Mouse (Mus musculus): ENCODE results near the gene Kynu.

Gene Kynu

DNA sequence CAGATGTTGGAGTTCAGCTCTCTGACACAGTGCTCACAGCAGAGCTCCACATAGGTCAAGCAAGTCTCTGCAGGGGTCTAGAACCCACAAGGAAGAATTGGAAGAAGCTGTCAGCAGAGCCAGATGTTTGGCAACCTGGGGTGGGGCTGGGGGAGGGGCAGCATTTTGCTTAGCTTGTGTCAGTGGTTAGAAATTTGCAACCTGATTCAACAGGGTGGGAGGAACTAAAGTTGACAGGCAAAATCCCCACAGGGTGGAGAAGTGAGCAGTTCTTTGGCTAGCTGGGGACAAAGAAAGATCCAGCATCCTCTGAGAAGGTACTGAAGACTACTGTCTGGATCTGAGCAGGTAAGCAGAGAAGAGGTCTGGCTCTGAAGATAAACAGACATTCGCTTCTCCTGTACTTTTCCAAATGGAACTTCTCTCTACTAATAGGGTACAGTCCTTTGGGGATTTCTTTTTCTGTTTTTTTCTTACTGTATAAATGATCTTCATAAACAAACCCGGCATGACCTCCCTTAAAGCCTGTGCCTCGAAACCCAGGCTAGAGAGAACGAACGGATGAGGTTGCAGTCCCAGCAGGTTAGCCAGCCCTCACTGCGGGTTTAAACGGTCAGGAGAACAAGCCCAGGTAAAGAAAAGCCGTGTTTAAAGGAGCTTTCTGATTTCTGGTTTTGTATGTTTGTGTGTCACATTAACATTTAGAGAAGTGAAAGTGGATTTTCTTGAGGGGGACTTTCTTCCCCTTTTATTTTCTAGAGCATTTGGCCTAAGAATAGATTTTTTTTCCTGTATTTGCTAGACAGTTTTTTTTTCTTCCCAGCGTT is at the start of gene Kynu:
Gene Kynu (plus strand): TSS at position 268 of the 827 bp plus-strand sequence.
- DNase-seq: peak; percentile 47

DNA sequence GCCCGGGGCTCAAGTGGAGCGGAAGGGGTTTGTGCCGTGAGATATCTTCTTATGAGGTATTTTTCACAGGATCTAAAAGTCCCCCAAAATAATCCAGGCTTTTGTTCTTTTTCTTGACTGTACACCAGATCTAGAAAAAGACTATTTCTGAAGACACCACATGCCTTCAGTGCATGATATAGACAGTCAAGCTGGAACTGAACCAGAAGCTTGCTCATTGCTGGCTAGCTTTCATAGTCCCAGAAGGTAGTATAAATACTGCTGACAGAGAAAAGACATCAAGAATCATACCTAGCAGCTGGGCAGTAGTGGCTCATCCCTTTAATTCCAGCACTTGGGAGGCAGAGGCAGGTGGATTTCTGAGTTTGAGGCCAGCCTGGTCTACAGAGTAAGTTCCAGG is 48.9 kb upstream of the Kynu start:
- DNase-seq: no peak

DNA sequence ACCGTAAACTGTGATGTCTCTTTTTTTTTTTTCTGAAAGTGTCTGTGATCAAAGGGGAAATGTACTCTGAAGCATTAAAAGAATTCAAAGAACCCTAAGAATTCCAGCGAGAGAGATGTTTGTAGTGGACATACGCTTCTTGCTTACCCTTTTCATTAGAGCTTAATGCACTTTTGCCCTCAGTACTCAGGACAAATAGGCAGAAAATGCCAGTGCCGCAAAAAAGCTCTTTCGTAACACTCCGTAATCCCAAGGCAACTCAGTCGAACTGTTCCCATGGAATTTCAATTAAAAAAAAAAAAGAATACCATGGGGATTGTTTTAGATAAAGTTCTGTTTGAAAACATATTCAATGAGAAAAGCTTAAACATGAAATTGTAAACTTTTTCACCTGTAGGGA is 41.3 kb upstream of the Kynu start:
- peak; percentile 24 for DNase-seq

DNA sequence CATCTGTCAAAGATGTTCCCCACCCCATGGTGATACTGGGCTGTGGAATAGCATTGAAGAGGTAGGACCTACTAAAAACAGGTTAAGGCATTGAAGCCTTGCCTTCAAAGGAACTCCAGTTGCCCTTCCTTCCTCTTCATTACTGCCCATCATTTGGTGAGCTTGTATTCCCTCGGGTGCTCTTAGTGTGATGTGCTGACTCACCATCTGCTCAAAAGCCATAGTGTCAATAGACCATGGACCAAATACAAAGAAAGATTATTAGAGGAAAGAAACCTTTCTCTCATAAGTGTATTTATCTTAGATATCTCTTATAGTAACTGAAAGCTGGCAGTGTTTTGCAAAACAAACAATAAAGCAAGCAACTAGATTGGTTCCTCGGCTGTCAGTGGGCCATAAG is 20.7 kb upstream of the Kynu start:
- DNase-seq: no peak

DNA sequence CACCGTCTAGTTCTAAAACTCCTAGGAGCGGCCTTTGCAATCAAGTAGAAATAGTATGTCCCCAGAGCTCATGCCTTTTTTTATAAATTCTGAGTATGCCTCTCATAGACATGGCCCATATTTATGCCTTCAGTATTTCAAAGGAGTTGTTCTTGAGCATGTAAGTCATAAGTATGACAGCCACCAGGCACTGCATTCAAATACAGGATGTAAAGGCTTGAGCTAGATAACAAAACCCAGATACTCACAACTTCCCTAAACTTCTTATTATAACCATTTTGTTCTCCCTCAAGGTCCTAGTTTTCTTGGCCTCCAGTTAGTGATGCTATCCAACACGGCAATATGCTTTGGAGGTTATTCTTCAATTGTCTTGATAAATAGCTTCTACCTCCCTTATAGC is 12.5 kb upstream of the Kynu start:
- DNase-seq: no peak

DNA sequence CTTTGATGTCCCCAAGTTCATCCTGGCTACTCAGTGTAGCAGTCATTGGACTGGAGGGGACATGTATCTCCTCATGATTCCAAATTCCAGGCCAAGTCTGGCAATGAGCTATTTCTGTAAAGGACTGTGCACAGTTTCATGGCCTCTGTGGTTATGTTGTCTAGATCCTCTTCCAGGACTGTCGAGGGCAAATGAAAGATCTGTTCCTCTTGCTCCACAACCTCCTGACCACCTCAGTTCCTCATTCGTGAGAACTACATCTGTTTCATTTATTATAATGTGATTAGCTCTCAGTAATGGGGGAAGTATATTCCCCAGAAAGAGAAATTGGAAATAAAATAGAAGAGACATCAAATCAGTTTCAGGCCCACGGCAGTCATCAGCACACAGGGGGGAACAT is 9.5 kb upstream of the Kynu start:
- DNase-seq: no peak

DNA sequence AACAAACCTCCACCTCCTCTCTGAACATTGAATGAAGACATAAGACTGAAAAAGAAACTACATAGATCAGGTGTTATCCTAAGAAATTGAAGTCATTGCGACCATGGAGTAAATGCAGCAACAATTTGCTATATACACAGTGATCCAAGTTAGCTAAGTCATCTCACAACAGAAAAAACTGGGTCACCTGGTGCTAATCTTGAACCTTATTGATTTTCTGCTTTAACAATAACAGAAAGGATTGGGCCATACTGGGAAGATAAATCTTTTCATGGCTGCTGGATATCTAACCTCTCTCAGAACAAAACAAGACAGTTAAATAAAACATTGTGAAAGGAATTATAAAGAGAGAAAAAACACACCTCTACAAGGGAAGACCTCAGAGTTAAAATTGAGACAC is 8.7 kb upstream of the Kynu start:
- no peak for DNase-seq

DNA sequence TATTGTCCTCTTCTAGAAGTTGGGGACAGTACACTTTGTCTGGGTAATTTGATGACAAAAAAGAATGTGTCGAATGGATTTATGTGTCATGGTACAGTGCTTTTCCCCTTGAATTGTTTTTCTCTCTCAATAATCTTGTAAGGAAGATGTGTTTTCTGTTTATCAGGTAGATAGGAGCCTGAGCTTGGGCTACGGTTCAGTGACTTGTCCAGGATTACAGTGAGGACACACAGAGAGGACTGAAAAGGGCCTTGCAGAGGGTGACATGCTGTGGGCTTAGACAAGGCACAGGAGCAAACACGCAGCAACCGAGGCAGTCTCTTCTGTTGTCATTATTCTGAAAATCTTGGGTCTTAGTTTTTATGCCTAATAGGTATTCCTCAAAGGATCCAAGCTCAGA is 913 bp upstream of the Kynu start:
- no peak for DNase-seq

DNA sequence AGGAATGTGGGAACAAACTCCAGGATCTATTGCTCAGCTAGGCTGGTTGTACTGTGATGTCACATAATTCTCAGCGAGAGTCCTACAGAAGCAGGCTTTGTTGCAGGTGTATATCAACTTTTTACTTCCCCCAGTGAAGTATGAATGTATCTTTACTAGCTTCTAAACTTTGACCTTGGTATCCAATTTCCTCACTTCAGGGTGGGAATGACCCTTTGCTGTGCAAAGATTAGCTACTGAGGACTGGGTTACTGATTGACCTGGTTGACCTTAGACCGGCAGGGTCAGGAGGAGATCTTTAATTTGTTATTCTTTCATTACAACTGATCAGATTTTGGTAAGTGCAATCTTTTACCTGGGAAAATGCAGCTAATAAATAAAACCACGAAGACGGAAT is 758 bp downstream of the Kynu start:
- DNase-seq: peak; percentile 59

DNA sequence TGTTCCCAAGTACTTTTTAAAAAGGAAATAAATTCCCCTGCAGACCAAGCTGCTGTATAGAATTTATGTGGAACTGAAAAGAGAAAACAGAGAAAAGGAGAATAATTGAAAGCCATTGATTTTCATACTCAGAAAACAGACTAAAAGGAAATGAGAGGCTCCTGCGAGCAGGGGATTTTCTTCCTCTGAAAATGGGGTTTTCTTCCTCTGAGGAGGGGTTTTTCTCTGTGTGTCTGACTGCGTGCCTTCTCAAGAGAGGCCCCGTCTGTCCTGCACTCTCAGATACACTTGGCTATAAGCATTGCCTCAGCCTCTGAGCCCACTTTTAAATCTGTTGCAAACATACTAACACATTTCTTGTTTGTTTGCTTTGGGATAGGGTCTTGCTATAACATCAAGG is 1.9 kb downstream of the Kynu start:
- DNase-seq: no peak

DNA sequence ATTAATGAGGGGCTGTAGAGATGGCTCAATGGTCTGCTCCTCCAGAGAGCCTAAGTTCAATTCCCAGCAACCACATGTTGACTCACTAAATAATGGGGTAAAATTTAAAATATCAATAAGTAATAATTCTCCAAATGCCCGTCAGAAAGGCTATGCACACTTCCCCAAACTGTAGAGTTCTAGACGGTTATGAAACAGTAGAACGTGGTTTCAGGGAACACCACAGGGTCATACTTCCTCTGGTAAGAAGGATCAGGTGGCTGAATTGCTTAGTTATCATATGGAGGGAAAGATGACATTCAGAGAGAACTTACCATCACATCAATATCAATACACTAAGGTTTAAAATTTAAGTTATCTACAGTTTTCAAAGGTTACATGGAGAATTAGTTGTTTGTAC is 6.1 kb downstream of the Kynu start:
- no peak for DNase-seq

DNA sequence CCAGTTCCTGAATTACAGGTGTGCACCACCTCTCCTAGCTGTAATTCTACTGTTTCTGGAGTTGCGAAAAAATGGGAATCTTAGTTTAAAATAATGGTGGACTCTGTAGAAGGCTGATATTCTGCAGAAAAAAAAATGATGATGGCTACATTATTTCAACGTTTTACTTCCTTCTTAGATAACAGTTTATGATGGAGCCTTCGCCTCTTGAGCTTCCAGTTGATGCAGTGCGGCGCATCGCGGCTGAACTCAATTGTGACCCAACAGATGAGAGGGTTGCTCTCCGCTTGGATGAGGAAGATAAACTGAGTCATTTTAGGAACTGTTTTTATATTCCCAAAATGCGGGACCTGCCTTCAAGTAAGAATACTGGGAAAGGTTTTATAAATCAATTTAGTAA is 7.7 kb downstream of the Kynu start:
- no peak for DNase-seq

DNA sequence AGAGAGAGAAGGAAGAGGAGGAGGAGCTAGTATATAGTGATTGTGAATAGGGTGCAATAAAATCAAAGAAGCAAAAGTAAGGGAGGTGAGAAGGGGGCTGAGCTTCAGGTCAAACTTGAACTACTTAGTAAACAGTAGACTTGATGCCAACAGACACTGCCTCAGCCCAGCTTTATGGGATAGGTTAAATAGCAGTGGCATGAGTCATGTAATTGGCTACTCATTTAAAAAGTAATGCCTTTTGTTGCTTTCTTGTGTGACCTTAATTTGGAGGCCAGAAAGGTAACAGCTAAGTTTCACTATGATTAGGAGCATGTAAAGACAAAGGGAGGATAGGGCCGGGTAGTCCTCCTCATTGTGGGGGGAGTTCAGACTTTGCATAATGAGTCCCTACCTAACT is 13.3 kb downstream of the Kynu start:
- DNase-seq: no peak

DNA sequence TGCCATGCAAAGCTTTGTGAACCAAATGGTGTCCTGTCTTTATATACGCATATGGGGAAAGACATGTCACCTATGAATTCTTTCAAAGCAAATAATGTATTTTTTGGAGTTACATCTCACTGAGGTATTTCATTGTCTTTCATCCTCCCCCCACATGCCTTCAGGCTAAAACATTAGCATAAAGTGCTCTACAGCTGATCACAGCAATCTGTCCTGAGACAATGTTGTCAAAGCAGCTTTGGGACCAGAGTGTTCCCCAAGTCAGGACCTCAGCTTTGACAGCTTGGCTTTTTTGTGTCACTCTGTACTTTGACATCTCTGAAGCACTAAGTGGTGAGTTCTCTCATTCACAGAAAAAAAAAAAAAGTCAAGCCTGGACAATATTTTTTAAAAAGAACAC is 18.4 kb downstream of the Kynu start:
- DNase-seq: no peak

DNA sequence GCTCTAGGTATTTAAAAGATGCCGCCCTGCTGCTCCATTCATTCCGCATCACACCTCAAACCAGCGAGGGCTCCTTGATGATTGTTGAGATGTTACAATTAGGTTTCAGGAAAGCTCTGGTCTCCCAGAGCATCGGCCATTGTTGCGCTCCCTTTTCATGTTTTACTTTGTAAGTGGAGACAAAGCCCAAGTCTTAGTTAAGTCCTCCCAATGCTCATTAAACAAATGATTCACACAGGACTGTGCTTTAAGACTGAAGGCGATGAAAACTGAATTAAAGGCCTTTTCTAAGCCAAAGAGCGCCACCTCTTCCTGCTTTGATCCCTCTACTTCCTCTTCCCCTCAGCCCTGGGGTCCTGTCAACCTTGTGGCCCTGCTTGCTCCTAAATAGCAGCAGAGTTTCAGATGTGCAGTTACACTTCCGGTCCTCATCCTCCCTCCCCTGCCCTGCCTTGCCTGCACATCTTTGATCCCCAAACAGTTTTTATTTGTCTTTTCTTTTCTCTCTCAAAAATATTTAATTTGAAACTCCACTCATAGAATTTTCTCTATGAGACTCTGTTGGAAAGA is 28.2 kb downstream of the Kynu start:
- no peak for DNase-seq

DNA sequence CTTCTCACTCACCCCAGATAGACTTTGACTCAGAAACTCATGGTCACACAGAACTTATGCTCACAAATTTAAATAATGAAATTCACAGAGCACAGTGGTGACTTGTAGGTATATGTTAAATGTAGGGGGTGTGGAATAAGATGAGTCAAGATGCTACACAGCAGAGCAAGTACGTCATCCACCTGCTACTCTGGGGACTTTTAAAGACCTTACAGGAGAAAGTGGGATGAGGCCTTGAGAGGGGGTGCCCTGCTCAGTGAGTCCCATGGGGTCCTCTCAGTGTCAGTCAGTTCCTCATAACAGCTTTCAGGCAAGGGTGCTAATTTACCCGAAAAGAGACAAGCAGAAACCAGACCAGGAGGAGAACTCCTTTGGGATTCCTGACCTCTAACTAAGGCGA is 30.4 kb downstream of the Kynu start:
- DNase-seq: no peak

DNA sequence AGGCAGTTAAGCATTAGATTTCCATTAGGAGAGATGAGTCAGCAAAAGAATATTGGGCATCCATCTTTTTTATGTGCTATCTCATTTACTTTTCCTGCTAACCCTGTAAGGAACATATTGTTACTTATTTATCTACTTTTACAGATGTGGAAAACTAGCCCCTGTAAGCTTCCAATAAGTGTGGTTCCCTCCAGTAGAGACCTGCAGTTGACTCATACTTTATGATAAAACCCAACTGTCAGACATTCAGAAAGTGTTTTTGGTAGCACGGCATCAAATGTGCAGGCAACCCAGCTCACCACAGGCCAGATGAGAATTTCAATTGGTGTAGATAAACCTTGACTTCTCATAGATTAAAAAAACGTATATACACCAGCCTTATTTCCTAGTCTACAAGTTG is 32.7 kb downstream of the Kynu start:
- no peak for DNase-seq

DNA sequence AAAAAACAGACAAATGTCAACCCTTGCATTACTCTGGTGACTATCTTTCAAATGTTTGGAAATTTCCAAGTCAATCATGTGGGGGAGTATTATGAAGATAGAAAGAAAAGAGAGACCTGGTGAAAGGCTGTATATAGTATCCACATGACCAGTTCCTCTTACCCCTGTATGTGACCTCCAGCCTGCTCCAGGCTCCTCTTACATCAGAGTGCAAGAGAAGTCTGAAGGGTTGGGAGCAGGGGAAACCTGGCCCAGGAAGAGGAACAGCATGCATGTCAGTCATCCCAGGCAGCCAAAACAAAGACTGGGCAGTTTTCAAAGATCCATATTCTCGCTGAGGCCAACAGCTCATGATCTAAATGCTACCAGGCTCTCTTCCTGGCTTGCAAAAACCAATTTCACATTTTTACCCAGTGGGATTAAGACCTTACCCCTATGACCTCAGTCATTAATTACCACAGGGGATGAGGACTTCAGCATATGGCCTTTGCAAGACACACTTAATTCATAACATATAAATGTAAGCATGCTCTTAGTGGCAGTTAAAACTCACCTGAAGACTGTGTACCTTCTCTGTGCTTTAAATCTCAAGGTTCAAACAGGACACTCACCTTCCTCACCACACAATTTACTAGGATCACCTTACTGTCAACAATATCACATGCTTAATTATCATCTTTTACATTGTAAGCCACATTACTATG is 37.0 kb downstream of the Kynu start:
- DNase-seq: no peak

DNA sequence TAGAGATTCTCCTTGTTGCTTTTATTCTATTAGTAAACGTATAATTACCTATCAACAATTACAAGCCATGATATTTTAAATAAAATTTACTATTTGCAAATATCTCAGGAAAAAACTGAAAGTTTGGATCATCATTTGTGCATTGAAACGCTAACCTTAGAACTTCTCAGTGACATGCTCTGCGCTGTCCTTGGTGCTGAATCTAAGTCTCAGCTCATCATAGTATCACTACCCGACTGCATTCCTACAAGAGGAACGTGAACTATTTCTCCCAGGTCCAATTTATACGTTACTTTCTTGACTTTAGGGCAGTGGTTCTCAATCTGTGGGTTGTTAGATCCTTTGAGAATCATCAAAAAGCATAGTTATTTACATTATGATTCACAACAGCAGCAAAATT is 58.4 kb downstream of the Kynu start:
- DNase-seq: no peak

DNA sequence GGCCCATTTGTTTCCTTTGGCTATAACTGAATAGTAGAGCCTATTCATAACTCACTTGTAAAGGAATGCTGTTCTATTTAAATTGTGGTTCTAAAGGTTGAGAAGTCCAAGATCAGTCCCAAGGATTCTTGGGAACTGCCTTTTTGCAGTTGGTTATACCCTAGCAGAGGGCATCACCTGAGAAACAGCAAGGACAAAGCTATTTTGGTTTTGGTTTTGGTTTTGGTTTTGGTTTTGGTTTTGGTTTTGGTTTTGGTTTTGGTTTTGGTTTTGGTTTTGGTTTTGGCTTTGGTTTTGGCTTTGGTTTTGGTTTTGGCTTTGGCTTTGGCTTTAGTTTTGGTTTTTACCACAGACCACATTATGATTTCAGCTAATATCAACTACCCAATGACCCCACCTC is 66.0 kb downstream of the Kynu start:
- no peak for DNase-seq

DNA sequence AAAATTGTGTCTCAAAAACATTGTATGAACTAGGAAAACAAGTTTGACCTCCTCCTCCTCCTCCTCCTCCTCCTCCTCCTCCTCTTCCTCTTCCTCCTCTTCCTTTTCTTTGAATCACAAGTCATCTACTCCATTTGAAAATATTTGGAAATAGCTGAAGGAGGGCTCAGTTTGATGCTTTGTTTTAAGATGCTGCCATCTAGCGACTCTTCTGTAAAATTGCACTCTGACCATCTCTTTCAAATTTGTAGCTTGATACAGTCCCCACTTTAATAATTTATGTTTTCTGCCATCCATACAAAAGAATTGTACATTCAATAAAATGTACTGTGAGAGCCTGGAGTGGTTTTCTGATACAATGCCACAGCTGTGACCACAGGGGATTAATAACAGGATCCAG is 67.7 kb downstream of the Kynu start:
- no peak for DNase-seq

DNA sequence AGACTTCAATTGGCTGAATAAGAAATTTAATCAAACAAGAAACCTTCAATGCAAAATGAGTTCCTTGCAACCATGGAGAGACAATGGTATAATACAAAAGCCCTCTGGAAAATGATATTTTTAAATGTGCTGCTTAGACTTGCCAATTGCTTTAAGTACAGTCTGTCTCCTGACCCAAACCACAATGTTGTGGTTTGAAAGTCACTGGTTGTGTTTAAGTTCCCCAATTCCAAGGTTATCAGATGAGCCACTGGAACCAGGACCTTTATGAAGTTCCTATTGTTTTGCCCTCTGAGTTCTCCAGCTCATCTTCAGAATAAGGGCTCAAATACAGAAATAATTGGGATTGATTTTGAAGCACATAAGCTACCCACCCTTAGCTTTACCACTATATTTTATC is 76.7 kb downstream of the Kynu start:
- DNase-seq: no peak

DNA sequence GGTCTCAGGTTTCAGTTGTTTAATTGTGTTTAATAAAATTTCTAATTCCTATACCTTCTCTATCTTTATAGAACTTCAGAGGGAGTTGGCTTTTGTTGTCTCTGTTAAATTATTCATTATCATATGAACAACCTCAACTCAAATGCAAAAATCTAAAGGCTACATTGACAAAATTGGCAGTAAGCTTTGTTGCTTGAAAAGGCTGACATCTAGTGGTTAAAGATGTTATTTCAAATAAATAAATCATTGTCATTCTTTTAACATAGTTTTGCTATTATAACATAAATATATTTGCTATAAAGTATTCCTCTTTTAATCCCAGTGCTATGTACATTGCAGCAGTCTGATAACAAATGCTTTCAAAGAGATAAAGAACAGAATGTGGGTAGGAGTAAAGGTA is 81.4 kb downstream of the Kynu start:
- no peak for DNase-seq

DNA sequence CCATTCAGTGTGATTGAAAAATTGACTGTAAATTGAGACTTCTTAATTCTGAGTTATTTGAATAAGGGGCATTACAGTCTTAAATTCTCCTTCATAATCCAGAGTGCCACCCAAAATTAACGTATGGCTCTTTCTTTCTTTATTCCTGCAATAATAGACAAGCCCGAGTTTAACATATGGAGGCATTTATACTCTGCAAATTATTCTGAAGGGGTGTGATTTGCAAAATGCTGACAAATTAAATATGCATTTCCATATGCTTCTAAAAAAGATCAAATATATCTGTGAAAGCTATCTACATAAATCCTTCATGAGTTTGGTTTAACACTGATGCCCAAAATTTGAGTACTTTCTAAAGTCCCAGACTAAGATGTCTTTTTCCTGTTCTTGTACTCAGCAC is 91.8 kb downstream of the Kynu start:
- no peak for DNase-seq

DNA sequence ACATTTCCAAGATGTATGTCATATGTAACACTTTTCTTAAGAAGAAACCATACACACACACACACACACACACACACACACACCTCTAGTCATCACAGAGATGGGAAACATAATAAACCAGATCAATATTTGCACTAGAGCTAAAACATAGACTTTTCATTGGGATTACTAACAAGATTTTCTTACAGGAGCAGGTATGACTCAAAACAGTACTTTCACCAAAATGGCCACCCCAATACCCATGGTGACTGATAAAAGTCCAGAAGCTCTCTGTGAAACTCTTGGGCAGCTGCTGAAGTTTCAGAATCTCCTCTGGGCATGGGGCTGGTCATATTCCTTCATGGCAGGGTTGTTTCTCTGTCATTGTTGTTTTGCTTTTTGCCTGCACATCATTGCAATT is 114.5 kb downstream of the Kynu start:
- DNase-seq: no peak
